Mouse (Mus musculus) midbrain, embryonic 14.5 days (tissue): ENCODE results near the gene Ifnar2. TPM values are rescaled to one million over a fixed set of nuclear protein-coding genes. Genes with fewer than 3 reads are reported as not detected.

Experiments used
- ATAC-seq: fragments of 200-750 bp; cut with Nextera tagmentation; 2 replicates; pipeline ENCODE4 v1.8.0; 2017; ENCODE audit warnings: moderate number of reproducible peaks, moderate library complexity; ENCODE audit not compliant: low FRiP score, low TSS enrichment
- DNase-seq: peaks from one replicate; pipeline ENCODE4 v3.0.0-alpha.2; 2015
- H3K27ac ChIP-seq: fragments of 300-500 bp; sonication (generic); replicated peaks from 2 replicates; pipeline ENCODE4 v1.5.1; 2014; ENCODE audit warnings: mild to moderate bottlenecking, low read depth, low read length, moderate library complexity
- H3K27me3 ChIP-seq: fragments of 300-500 bp; sonication (generic); 2 replicates; pipeline ENCODE4 v1.6.1; 2014; ENCODE audit warnings: low read length, control low read depth, mixed read lengths; ENCODE audit not compliant: control insufficient read depth, insufficient read depth
- H3K36me3 ChIP-seq: fragments of 300-500 bp; sonication (generic); 2 replicates; pipeline ENCODE4 v1.6.1; 2014; ENCODE audit warnings: low read length, control low read depth; ENCODE audit not compliant: control insufficient read depth, insufficient read depth
- H3K4me1 ChIP-seq: fragments of 300-500 bp; sonication (generic); 2 replicates; pipeline ENCODE4 v1.6.1; 2014; ENCODE audit warnings: mild to moderate bottlenecking, antibody characterized with exemption, low read length, control low read depth; ENCODE audit not compliant: control insufficient read depth, insufficient read depth
- H3K4me2 ChIP-seq: fragments of 300-500 bp; sonication (generic); 2 replicates; pipeline ENCODE4 v1.6.1; 2014; ENCODE audit warnings: mild to moderate bottlenecking, low read length, moderate library complexity
- H3K4me3 ChIP-seq: fragments of 300-500 bp; sonication (generic); replicated peaks from 2 replicates; pipeline ENCODE4 v1.5.1; 2014; ENCODE audit warnings: low read depth, low read length
- H3K9ac ChIP-seq: fragments of 300-500 bp; sonication (generic); replicated peaks from 2 replicates; pipeline ENCODE4 v1.6.1; 2014; ENCODE audit warnings: mild to moderate bottlenecking, low read length, moderate library complexity
- H3K9me3 ChIP-seq: fragments of 300-500 bp; sonication (generic); 2 replicates; pipeline ENCODE4 v1.6.1; 2016; ENCODE audit warnings: low read length, control low read depth, mixed read lengths; ENCODE audit not compliant: control insufficient read depth
- WGBS: fragments of 180-500 bp; shearing (Covaris S2); extraction: QIAGEN DNeasy Blood & Tissue Kit; methylation state at CpG from one replicate; pipeline ENCODE4 v1.1.7; 2014; 5-methylcytosine and 5-hydroxymethylcytosine counted together
- polyA plus RNA-seq: library from polyadenylated mRNA; unstranded; fragments of >200 nt; fragmentation: Nextera tagmentation; extraction: Ambion mirVana; gene quantifications from 2 replicates; pipeline ENCODE4 v1.2.1, GENCODE M21; 2014

The Ifnar2 gene
- polyA plus RNA-seq, 1 experiment from 2014 or later: 32.2 TPM

- ATAC-seq: no peak
- no peak overlapping the region for H3K4me2 ChIP-seq
- H3K4me1 ChIP-seq: no peaks in the 10 kb centered on the region
- H3K9me3 ChIP-seq: no peaks in the 10 kb centered on the region
- H3K27me3 ChIP-seq: no peaks in the 10 kb centered on the region
- H3K4me3 ChIP-seq: no peak overlapping the region
- WGBS: 92% methylated on average over 4 of the region's 4 CpGs
- peak; percentile 42 for DNase-seq
- peaks cover 54% of the 10 kb centered on the region for H3K36me3 ChIP-seq
- no peak overlapping the region for H3K27ac ChIP-seq
- H3K9ac ChIP-seq: no peak overlapping the region
These were observed 17.5 kb downstream of the Ifnar2 start for GRCm38 (mm10) chr16:91390100-91390499.

DNA sequence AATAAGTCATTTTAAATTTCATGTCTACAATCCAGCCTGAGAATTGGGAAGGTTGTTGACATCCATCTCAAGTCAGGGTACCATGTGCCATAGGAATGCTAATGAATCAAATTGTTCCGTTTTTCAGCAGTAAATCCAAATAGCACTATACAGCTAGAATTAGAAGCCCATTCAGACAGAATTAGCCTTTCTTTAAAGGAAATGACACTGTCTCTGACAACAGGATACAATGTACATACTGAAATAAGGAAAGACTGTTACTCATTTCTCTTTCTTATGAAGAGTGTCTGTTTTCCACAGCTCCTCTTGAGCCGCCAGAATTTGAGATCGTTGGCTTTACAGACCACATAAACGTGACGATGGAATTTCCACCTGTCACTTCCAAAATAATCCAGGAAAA is 18.8 kb downstream of the Ifnar2 start, which contains the start of gene Gm21970:
Gm21970 (plus strand) TSS at position 301 of the 400 bp plus-strand sequence.
- peaks cover 55% of the 10 kb centered on the region for H3K36me3 ChIP-seq
- 84% methylated on average over 5 of the region's 5 CpGs for WGBS
- no peak within 1 kb of the TSS for H3K4me2 ChIP-seq

GRCm38 (mm10) chr16:91394826-91395410 is 22.3 kb downstream of the Ifnar2 start:
- DNase-seq (no peak), ATAC-seq (no peak)
- no peak overlapping the region for H3K4me2 ChIP-seq
- no peak overlapping the region for H3K9ac ChIP-seq
- no peaks in the 10 kb centered on the region for H3K4me1 ChIP-seq
- no peaks in the 10 kb centered on the region for H3K27me3 ChIP-seq
- no peak overlapping the region for H3K4me3 ChIP-seq
- H3K36me3 ChIP-seq: peaks cover 36% of the 10 kb centered on the region
- 71% methylated on average over 4 of the region's 4 CpGs for WGBS
- H3K27ac ChIP-seq: no peak overlapping the region
- H3K9me3 ChIP-seq: no peaks in the 10 kb centered on the region

More for the DNA sequence above, 18.8 kb downstream of the Ifnar2 start, which contains the start of gene Gm21970:
- Histone ChIP-seq H3K4me3 (no peak within 1 kb of the TSS), H3K4me1 (no peaks in the 10 kb centered on the region), H3K27me3 (no peaks in the 10 kb centered on the region), H3K9ac (no peak within 1 kb of the TSS), H3K9me3 (no peaks in the 10 kb centered on the region), H3K27ac (no peak within 1 kb of the TSS)
- DNase-seq (no peak), ATAC-seq (no peak)

- no peaks in the 10 kb centered on the region for H3K4me1 ChIP-seq
- peaks cover 36% of the 10 kb centered on the region for H3K36me3 ChIP-seq
- no peak overlapping the region for H3K4me3 ChIP-seq
- H3K27me3 ChIP-seq: no peaks in the 10 kb centered on the region
- 45% methylated on average over 8 of the region's 8 CpGs for WGBS
- no peaks in the 10 kb centered on the region for H3K9me3 ChIP-seq
- no peak overlapping the region for H3K4me2 ChIP-seq
- H3K27ac ChIP-seq: no peak overlapping the region
- no peak for DNase-seq
- no peak for ATAC-seq
- H3K9ac ChIP-seq: no peak overlapping the region
These were observed 23.2 kb downstream of the Ifnar2 start for GRCm38 (mm10) chr16:91395633-91396392.

- no peaks in the 10 kb centered on the region for H3K4me1 ChIP-seq
- WGBS: 69% methylated on average over 10 of the region's 10 CpGs
- ATAC-seq (no peak), DNase-seq (no peak)
- no peaks in the 10 kb centered on the region for H3K27me3 ChIP-seq
- no peaks in the 10 kb centered on the region for H3K9me3 ChIP-seq
- no peak overlapping the region for H3K9ac ChIP-seq
- no peak overlapping the region for H3K4me2 ChIP-seq
- no peak overlapping the region for H3K4me3 ChIP-seq
- H3K27ac ChIP-seq: no peak overlapping the region
- H3K36me3 ChIP-seq: peaks cover 29% of the 10 kb centered on the region
These were observed 24.4 kb downstream of the Ifnar2 start for GRCm38 (mm10) chr16:91396844-91397537.

DNA sequence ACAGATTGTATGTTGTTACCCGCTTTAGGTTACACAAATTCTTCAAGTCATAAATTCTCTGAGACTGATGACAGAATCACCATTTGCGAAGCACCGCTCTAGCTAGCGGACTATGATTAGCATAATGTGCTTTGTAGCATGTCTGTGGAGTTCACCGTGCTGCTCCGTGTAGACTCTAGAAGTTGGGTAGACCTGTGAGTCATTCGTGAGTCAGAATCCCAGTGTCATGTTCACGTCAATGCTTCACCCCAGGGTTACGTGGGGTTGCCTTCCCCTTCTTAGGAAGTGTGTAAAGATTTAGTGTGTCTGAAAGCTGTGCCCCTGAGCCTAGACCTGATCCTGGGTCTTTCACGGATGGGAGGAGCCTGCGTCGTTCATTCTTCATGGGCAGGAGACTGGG is 25.4 kb downstream of the Ifnar2 start:
- H3K4me3 ChIP-seq: no peak overlapping the region
- ATAC-seq: no peak
- no peak for DNase-seq
- H3K9ac ChIP-seq: no peak overlapping the region
- H3K27ac ChIP-seq: no peak overlapping the region
- no peak overlapping the region for H3K4me2 ChIP-seq
- 91% methylated on average over 12 of the region's 12 CpGs for WGBS
- no peaks in the 10 kb centered on the region for H3K27me3 ChIP-seq
- H3K36me3 ChIP-seq: peaks cover 19% of the 10 kb centered on the region
- H3K9me3 ChIP-seq: no peaks in the 10 kb centered on the region
- H3K4me1 ChIP-seq: no peaks in the 10 kb centered on the region

GRCm38 (mm10) chr16:91398944-91399343 is 26.4 kb downstream of the Ifnar2 start:
- H3K9ac ChIP-seq: no peak overlapping the region
- no peaks in the 10 kb centered on the region for H3K9me3 ChIP-seq
- DNase-seq: no peak
- H3K27ac ChIP-seq: no peak overlapping the region
- ATAC-seq: no peak
- H3K4me2 ChIP-seq: no peak overlapping the region
- H3K27me3 ChIP-seq: no peaks in the 10 kb centered on the region
- no peak overlapping the region for H3K4me3 ChIP-seq
- H3K4me1 ChIP-seq: no peaks in the 10 kb centered on the region
- H3K36me3 ChIP-seq: peaks cover 16% of the 10 kb centered on the region; the same call in 1 of the 2 replicates
- WGBS: 87% methylated on average over 7 of the region's 7 CpGs

DNA sequence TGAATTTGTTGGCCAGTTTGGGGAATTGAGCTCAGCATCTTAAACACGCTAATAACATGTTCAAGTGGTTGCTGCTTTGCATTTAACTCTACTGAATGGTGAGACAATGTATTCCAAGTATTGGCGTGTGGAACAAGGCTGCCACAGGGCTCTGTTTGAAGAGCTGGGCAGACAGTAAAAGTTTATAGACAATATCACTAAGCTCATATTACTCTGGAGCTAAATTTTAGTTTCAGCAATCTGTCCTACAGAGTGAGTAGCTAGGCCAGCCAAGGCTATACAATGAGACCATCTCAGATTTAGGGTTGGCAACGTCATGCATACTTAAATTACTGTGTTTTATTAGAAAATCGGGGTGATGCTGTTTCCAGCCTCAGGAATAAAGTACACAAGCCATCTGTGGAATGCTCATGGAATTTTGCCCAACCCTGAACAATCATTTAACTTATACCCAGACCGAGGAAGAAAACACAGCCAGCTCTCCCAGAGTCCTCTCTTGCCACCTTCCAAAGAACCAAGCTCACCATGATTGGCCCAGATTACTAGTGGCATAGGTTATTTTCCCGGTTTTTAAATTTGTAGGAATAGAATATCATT is 29.1 kb downstream of the Ifnar2 start:
- H3K27me3 ChIP-seq: no peaks in the 10 kb centered on the region
- WGBS: 92% methylated on average over 6 of the region's 6 CpGs
- H3K4me2 ChIP-seq: no peak overlapping the region

More for the DNA sequence above, 29.1 kb downstream of the Ifnar2 start:
- H3K27ac ChIP-seq: no peak overlapping the region
- H3K9ac ChIP-seq: no peak overlapping the region
- DNase-seq (no peak), ATAC-seq (no peak)
- no peaks in the 10 kb centered on the region for H3K9me3 ChIP-seq
- peaks cover 8% of the 10 kb centered on the region; the same call in 1 of the 2 replicates for H3K4me1 ChIP-seq
- H3K36me3 ChIP-seq: 0 out of 2 replicates have a peak, but pooled peaks cover 10% of the 10 kb centered on the region
- no peak overlapping the region for H3K4me3 ChIP-seq
